Mouse (Mus musculus): Measurements from ENCODE around the gene Myo5a. TPM values are rescaled to one million over a fixed set of nuclear protein-coding genes. Genes with fewer than 3 reads are reported as not detected.

Myo5a gene
- polyA plus RNA-seq, 1 experiment from 2014 or later = 22.3 TPM

DNA sequence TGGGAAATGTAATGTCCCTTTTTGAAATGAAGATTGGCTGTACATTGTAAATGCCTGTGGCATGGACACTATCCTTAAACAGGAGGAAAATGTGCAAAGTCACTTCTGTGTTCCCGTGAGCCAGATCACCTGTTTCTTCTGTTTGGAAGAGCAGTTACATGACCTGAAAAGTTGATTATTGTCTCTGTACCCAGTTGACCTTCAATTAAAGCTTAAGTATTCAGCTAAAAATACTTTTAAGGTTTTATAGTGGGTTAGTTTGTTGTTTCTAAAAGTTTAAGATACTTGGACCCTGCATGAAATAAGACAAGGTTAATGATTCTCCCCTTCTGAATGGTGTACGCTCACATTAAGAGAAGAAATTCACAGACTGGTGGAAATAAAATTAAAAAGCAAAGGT is 30.2 kb upstream of the Myo5a start:
- no peak overlapping the region for H3K9ac ChIP-seq (replicated peaks)
- no peaks in the 10 kb centered on the region for H3K27me3 ChIP-seq
- H3K4me3 ChIP-seq (replicated peaks) = no peak overlapping the region
- H3K4me2 ChIP-seq = no peak overlapping the region
- H3K9me3 ChIP-seq = no peaks in the 10 kb centered on the region
- H3K36me3 ChIP-seq = peaks cover 22% of the 10 kb centered on the region; the same call in 1 of the 2 replicates
- ATAC-seq (ENCODE audit: insufficient number of reproducible peaks, insufficient read depth, low FRiP score, low TSS enrichment, low read depth) = no peak
- 89% methylated on average over 2 of the region's 2 CpGs for WGBS
- H3K4me1 ChIP-seq (replicated peaks) = peaks cover 5% of the 10 kb centered on the region; the same call in 1 of the 2 replicates
- no peak overlapping the region for H3K27ac ChIP-seq

DNA sequence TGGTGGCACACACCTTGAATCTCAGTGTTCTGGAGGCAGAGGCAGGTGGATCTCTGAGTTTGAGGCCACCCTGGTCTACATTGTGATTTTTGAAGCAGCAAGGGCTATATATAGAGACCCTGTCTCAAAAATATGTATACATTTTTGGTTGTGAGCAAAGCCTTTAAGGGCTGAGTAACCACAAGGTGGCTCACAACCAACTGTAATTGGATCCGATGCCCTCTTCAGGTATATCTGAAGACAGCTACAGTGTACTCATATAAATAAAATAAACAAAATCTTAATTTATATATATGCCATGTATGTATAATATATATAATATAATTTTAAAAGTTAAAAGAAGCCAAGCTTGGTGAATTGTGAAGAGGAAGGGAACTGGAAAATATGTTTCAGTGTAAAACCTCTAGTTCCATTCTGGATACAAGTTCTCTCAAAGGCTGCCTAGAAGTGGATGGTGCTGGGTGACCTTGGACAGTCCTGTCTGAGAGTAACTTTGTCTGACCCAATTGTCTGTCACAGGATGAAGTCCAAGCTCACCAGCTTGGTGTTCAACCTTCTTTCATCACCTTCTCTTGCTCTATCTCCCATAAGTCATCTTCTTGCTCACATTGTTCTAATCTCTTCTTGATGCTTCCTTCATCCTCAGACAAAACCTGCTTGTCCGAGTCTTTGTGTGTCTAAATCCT is 28.8 kb upstream of the Myo5a start:
- Histone ChIP-seq H3K4me3 (replicated peaks) (no peak overlapping the region), H3K4me2 (no peak overlapping the region), H3K27me3 (no peaks in the 10 kb centered on the region), H3K9me3 (no peaks in the 10 kb centered on the region), H3K27ac (no peak overlapping the region), H3K4me1 (replicated peaks) (peaks cover 5% of the 10 kb centered on the region; the same call in 1 of the 2 replicates), H3K36me3 (peaks cover 31% of the 10 kb centered on the region; the same call in 1 of the 2 replicates), H3K9ac (replicated peaks) (no peak overlapping the region)
- WGBS = 86% methylated on average over 2 of the region's 2 CpGs
- no peak for ATAC-seq (ENCODE audit: insufficient number of reproducible peaks, insufficient read depth, low FRiP score, low TSS enrichment, low read depth)

GRCm38 (mm10) chr9:75043191-75043590 is 27.6 kb upstream of the Myo5a start:
- no peak overlapping the region for H3K4me3 ChIP-seq (replicated peaks)
- H3K4me2 ChIP-seq = no peak overlapping the region
- ATAC-seq (ENCODE audit: insufficient number of reproducible peaks, insufficient read depth, low FRiP score, low TSS enrichment, low read depth) = no peak
- H3K27me3 ChIP-seq = no peaks in the 10 kb centered on the region
- peaks cover 31% of the 10 kb centered on the region; the same call in 1 of the 2 replicates for H3K36me3 ChIP-seq
- WGBS = 84% methylated on average over 2 of the region's 2 CpGs
- H3K9me3 ChIP-seq = no peaks in the 10 kb centered on the region
- H3K9ac ChIP-seq (replicated peaks) = no peak overlapping the region
- no peak overlapping the region for H3K27ac ChIP-seq
- H3K4me1 ChIP-seq (replicated peaks) = peaks cover 5% of the 10 kb centered on the region; the same call in 1 of the 2 replicates

- H3K4me1 ChIP-seq (replicated peaks) = no peaks in the 10 kb centered on the region
- H3K4me3 ChIP-seq (replicated peaks) = no peak overlapping the region
- H3K4me2 ChIP-seq = no peak overlapping the region
- no peak for ATAC-seq (ENCODE audit: insufficient number of reproducible peaks, insufficient read depth, low FRiP score, low TSS enrichment, low read depth)
- no peak overlapping the region for H3K27ac ChIP-seq
- H3K36me3 ChIP-seq = peaks cover 24% of the 10 kb centered on the region; the same call in 1 of the 2 replicates
- H3K27me3 ChIP-seq = no peaks in the 10 kb centered on the region
- H3K9me3 ChIP-seq = no peaks in the 10 kb centered on the region
- no peak overlapping the region for H3K9ac ChIP-seq (replicated peaks)
Measured at GRCm38 (mm10) chr9:75047079-75047478, 23.7 kb upstream of the Myo5a start.

DNA sequence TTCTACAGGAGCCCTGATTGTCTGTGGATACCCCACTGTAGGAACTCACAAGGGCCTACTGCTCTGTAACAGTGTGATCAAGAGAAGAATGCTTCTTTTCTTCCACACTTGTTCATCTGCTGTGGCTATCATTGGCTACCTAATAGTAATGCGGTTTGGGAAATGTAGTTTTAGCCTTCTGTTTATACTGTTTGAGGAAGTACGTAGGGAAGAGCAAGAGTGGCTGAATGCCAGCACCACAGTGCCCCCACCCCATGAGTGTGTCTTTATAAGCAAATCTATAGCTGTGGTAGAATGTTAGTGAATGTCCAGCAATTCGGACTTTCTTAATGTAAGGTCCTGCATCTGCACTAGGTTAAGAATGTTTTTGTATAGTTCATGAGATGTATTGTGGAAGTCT is 21.7 kb upstream of the Myo5a start:
- H3K4me1 ChIP-seq (replicated peaks) = no peaks in the 10 kb centered on the region
- H3K36me3 ChIP-seq = peaks cover 17% of the 10 kb centered on the region; the same call in 1 of the 2 replicates
- H3K27me3 ChIP-seq = no peaks in the 10 kb centered on the region
- no peak overlapping the region for H3K27ac ChIP-seq
- no peak overlapping the region for H3K4me3 ChIP-seq (replicated peaks)
- 86% methylated on average over 3 of the region's 3 CpGs for WGBS
- H3K9me3 ChIP-seq = no peaks in the 10 kb centered on the region
- no peak overlapping the region for H3K4me2 ChIP-seq
- ATAC-seq (ENCODE audit: insufficient number of reproducible peaks, insufficient read depth, low FRiP score, low TSS enrichment, low read depth) = no peak
- no peak overlapping the region for H3K9ac ChIP-seq (replicated peaks)

DNA sequence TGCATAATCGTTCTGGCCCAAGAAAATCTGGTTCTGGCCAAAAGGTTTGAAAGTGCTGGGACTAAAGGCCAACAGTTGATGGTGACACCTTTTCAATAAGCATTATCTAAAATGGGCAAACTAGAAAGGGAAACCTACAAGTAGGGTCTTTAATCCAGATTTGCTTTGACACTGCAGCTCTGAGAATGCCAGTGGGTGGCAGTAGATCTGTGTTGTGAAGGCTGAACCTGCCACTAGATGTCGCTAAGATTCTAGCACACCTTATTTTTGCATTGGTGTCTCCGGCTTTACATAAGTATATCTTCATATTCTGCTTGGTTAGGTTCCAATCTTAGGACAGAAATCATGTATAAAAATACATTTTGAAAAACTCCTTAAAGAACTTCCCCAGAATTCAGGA is 20.8 kb upstream of the Myo5a start:
- peaks cover 22% of the 10 kb centered on the region; the same call in 1 of the 2 replicates for H3K36me3 ChIP-seq
- no peak overlapping the region for H3K4me3 ChIP-seq (replicated peaks)
- H3K27ac ChIP-seq = no peak overlapping the region
- no peak overlapping the region for H3K9ac ChIP-seq (replicated peaks)
- ATAC-seq (ENCODE audit: insufficient number of reproducible peaks, insufficient read depth, low FRiP score, low TSS enrichment, low read depth) = no peak
- 31% methylated on average over 3 of the region's 3 CpGs for WGBS
- H3K4me1 ChIP-seq (replicated peaks) = no peaks in the 10 kb centered on the region
- H3K27me3 ChIP-seq = no peaks in the 10 kb centered on the region
- no peaks in the 10 kb centered on the region for H3K9me3 ChIP-seq
- H3K4me2 ChIP-seq = no peak overlapping the region

- H3K27me3 ChIP-seq = no peaks in the 10 kb centered on the region
- H3K4me3 ChIP-seq (replicated peaks) = no peak overlapping the region
- H3K36me3 ChIP-seq = peaks cover 15% of the 10 kb centered on the region
- no peak overlapping the region for H3K4me2 ChIP-seq
- H3K27ac ChIP-seq = no peak overlapping the region
- WGBS = 88% methylated on average over 4 of the region's 4 CpGs
- no peak overlapping the region for H3K9ac ChIP-seq (replicated peaks)
- no peaks in the 10 kb centered on the region for H3K4me1 ChIP-seq (replicated peaks)
- no peaks in the 10 kb centered on the region for H3K9me3 ChIP-seq
- ATAC-seq (ENCODE audit: insufficient number of reproducible peaks, insufficient read depth, low FRiP score, low TSS enrichment, low read depth) = no peak
Measured at GRCm38 (mm10) chr9:75051841-75052240, 19.0 kb upstream of the Myo5a start.

GRCm38 (mm10) chr9:75055046-75055445 is 15.8 kb upstream of the Myo5a start:
- WGBS = 90% methylated on average over 5 of the region's 5 CpGs
- H3K4me1 ChIP-seq (replicated peaks) = no peaks in the 10 kb centered on the region
- H3K36me3 ChIP-seq = peaks cover 42% of the 10 kb centered on the region
- H3K4me2 ChIP-seq = no peak overlapping the region
- no peak overlapping the region for H3K4me3 ChIP-seq (replicated peaks)
- H3K9me3 ChIP-seq = no peaks in the 10 kb centered on the region
- no peak for ATAC-seq (ENCODE audit: insufficient number of reproducible peaks, insufficient read depth, low FRiP score, low TSS enrichment, low read depth)
- no peak overlapping the region for H3K27ac ChIP-seq
- no peak overlapping the region for H3K9ac ChIP-seq (replicated peaks)
- no peaks in the 10 kb centered on the region for H3K27me3 ChIP-seq

DNA sequence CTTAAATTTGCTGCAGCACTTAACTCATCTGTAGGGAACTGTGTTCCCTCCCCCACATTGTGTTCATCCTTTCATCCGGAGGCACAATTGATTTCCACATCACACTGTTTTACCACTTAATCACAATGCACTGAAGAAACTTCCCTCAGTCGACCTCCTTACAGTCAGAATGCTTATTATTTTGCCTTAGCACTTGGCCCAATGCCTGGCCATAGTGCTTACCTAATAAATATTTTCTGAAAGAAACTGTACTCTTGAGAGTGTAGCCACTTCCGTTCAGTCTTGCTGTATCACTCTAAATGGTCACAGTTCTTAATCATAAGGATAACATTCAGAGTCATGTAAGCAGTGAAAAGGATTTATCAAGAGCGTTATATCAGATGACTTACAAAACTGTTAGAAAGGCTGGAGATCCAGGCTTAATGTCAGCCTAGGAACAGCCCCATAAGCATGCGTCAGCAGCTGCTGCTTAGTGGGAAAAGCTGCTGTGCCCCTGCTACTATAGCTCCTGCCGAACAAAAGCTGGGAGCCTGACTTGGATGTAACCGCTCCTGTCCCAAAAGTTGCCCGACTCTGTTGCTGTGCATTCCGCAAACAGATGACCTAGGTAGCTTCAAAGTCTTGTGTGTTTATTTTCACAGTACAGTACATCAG is 6.0 kb upstream of the Myo5a start:
- H3K9ac ChIP-seq (replicated peaks) = no peak overlapping the region
- peaks cover 3% of the 10 kb centered on the region; the same call in 1 of the 2 replicates for H3K36me3 ChIP-seq
- no peaks in the 10 kb centered on the region for H3K4me1 ChIP-seq (replicated peaks)
- WGBS = 76% methylated on average over 9 of the region's 9 CpGs
- no peaks in the 10 kb centered on the region for H3K27me3 ChIP-seq
- H3K27ac ChIP-seq = 0 out of 2 replicates have a peak overlapping the region, but pooled peaks have one; percentile 17
- no peaks in the 10 kb centered on the region for H3K9me3 ChIP-seq
- no peak overlapping the region for H3K4me3 ChIP-seq (replicated peaks)
- no peak for ATAC-seq (ENCODE audit: insufficient number of reproducible peaks, insufficient read depth, low FRiP score, low TSS enrichment, low read depth)
- H3K4me2 ChIP-seq = no peak overlapping the region

DNA sequence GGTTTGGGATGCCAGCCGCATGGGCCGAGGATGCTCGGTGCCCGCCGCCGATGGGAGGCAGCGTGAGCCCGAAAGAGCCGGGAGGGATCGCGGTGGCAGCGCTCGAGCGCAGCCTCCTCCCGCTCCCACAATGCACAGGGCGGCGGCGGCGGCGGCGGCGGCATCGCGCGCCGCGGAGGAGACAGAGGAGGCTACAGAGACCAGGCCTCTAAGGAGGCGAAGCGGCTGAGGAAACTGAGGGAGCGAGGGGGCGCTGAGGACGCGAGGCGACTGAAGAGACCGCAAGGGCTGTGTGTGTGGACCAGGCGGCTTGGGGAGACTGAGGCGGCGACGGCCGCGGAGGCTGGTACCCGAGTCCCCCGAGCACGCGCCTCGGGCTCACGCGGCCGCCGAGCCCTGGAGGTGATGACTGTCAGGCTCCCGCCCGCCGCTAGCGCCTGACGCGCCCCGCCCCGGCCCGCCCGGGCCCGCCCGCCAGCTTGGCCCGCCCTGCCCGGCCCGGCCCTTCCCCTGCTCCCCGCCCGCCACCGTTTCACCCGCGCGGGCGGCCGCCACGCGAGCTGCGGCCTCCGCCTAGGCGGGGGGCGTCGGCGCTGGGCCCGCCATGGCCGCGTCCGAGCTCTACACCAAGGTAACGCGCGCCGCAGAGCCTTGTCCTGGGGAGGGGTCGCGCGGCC is 352 bp downstream of the Myo5a start:
- Histone ChIP-seq H3K4me1 (replicated peaks) (peaks cover 10% of the 10 kb centered on the region; the same call in 1 of the 2 replicates), H3K4me3 (replicated peaks) (peak overlapping the region; percentile 78), H3K9ac (replicated peaks) (peak overlapping the region; percentile 86), H3K36me3 (no peaks in the 10 kb centered on the region), H3K4me2 (peak overlapping the region; percentile 77), H3K27me3 (no peaks in the 10 kb centered on the region), H3K27ac (peak overlapping the region; percentile 94), H3K9me3 (no peaks in the 10 kb centered on the region)
- WGBS = under 1% methylated on average over 60 of the region's 92 CpGs
- peak; percentile 95 for ATAC-seq (ENCODE audit: insufficient number of reproducible peaks, insufficient read depth, low FRiP score, low TSS enrichment, low read depth)

- no peaks in the 10 kb centered on the region for H3K9me3 ChIP-seq
- no peak for ATAC-seq (ENCODE audit: insufficient number of reproducible peaks, insufficient read depth, low FRiP score, low TSS enrichment, low read depth)
- WGBS = under 1% methylated on average over 29 of the region's 29 CpGs
- peak overlapping the region; percentile 94 for H3K27ac ChIP-seq
- H3K27me3 ChIP-seq = no peaks in the 10 kb centered on the region
- peak overlapping the region; percentile 77 for H3K4me2 ChIP-seq
- H3K4me3 ChIP-seq (replicated peaks) = peak overlapping the region; percentile 78
- H3K36me3 ChIP-seq = no peaks in the 10 kb centered on the region
- peaks cover 10% of the 10 kb centered on the region; the same call in 1 of the 2 replicates for H3K4me1 ChIP-seq (replicated peaks)
- H3K9ac ChIP-seq (replicated peaks) = peak overlapping the region; percentile 86
Measured at GRCm38 (mm10) chr9:75071706-75072192, 934 bp downstream of the Myo5a start.
